Mouse (Mus musculus) bone marrow, adult 2 months (tissue): Measurements from ENCODE around the gene Taf10.

Source experiments
- CTCF ChIP-seq: fragments of 200-500 bp; IDR thresholded peaks from 2 replicates; pipeline ENCODE4 v1.5.1; 2011; ENCODE audit warnings: low read length, control low read depth; ENCODE audit not compliant: control insufficient read depth, insufficient read depth
- POLR2A ChIP-seq: fragments of 200-500 bp; IDR thresholded peaks from 2 replicates; pipeline ENCODE4 v1.6.1; 2011; ENCODE audit warnings: low read depth, mild to moderate bottlenecking, control low read depth, low read length, borderline replicate concordance; ENCODE audit not compliant: control insufficient read depth

- TF ChIP-seq CTCF, result no peak
- TF ChIP-seq POLR2A, result no peak
Observed at GRCm38 (mm10) chr7:105783861-105784260, 39.7 kb upstream of the Taf10 start.
